Comparison of ENCODE assay signal across 8 mouse cellular contexts in the genomic region with DNA sequence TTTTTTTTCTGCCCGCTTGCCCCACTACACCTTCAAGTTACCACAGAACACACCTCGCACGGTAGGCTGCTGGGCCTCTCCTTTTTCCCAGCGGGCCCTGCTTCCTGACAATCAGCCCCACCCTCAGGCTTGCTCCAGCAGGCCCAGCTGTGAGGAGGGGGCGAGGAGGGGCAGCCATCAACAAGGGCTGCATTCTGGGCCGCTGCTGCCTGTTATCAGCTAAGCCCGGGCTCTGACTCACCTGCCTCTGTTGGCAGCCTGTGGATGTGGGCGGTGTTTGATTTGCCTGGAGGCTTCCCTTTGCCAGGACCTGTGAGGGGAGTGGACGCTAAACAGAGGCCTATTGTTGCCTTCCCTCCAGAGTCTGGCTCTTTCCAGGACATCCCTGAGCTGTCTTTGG.
DNase-seq lines count a peak whose midpoint lies in the region; ATAC-seq lines count a peak whose summit lies in the region.

No protein-coding gene starts in this region.

- 44% methylated on average over 9 of the region's 9 CpGs for WGBS in kidney, embryonic 16.5 days
- 17% methylated on average over 9 of the region's 9 CpGs for WGBS in heart, embryonic 14.5 days
- 21% methylated on average over 9 of the region's 9 CpGs for WGBS in liver, embryonic 13.5 days (ENCODE audit: insufficient replicate concordance)
- WGBS in stomach, embryonic 16.5 days: 31% methylated on average over 9 of the region's 9 CpGs

- no peak for DNase-seq in kidney, adult 11 months
- DNase-seq in CD8-positive naive resting alpha-beta T cell, adult 2 months (ENCODE audit: low read depth in 2 of 2, low spot score in 2 of 2): peak; percentile 40 to 54
- peak; percentile 87 for DNase-seq in adrenal gland, postnatal 14 days
- DNase-seq in liver, embryonic 13.5 days: no peak
- DNase-seq in frontal cortex, postnatal 25 days (ENCODE audit: low spot score in 2 of 2): no peak

- H3K27me3 ChIP-seq in kidney, embryonic 16.5 days (ENCODE audit: insufficient read depth, low read length): no peaks in the 10 kb centered on the region
- no peaks in the 10 kb centered on the region; the same call in 1 of the 2 replicates for H3K27me3 ChIP-seq in heart, embryonic 14.5 days (ENCODE audit: control insufficient read depth, insufficient read depth, low read length)
- no peaks in the 10 kb centered on the region for H3K27me3 ChIP-seq in liver, embryonic 13.5 days
- H3K27me3 ChIP-seq in stomach, embryonic 16.5 days (ENCODE audit: control insufficient read depth, insufficient read depth, low read length): no peaks in the 10 kb centered on the region

- H3K4me1 ChIP-seq in kidney, embryonic 16.5 days (ENCODE audit: insufficient read depth, low read length): peaks cover 15% of the 10 kb centered on the region
- H3K4me1 ChIP-seq in heart, embryonic 14.5 days (ENCODE audit: control insufficient read depth in 2 of 2, insufficient read depth in 2 of 2, low read length in 2 of 2): peaks cover 16 to 21% of the 10 kb centered on the region in 2 experiments
- peaks cover 22% of the 10 kb centered on the region for H3K4me1 ChIP-seq in liver, embryonic 13.5 days (replicated peaks)
- peaks cover 22% of the 10 kb centered on the region for H3K4me1 ChIP-seq in stomach, embryonic 16.5 days (ENCODE audit: control insufficient read depth, insufficient read depth, low read length)

- no peaks in the 10 kb centered on the region for H3K36me3 ChIP-seq in kidney, embryonic 16.5 days (ENCODE audit: insufficient read depth, low read length)
- no peaks in the 10 kb centered on the region for H3K36me3 ChIP-seq in heart, embryonic 14.5 days (ENCODE audit: control insufficient read depth, insufficient read depth, low read length)
- H3K36me3 ChIP-seq in liver, embryonic 13.5 days: no peaks in the 10 kb centered on the region
- no peaks in the 10 kb centered on the region for H3K36me3 ChIP-seq in stomach, embryonic 16.5 days (ENCODE audit: control insufficient read depth, insufficient read depth, low read length)

- peak overlapping the region; percentile 48 for H3K27ac ChIP-seq in kidney, embryonic 16.5 days (ENCODE audit: low read length)
- H3K27ac ChIP-seq in heart, embryonic 14.5 days (replicated peaks in 1 of 2; ENCODE audit: control insufficient read depth in 1 of 2, insufficient read depth in 1 of 2, low read depth in 2 of 2, low read length in 2 of 2): peak overlapping the region; percentile 17 to 38; a peak in 1 of 4 replicates
- H3K27ac ChIP-seq in liver, embryonic 13.5 days: no peak overlapping the region
- peak overlapping the region; percentile 97 for H3K27ac ChIP-seq in stomach, embryonic 16.5 days (ENCODE audit: low read length)

- peak overlapping the region; percentile 18; the same call in 1 of the 2 replicates for H3K9ac ChIP-seq in kidney, embryonic 16.5 days (replicated peaks; ENCODE audit: low read length)
- peak overlapping the region; percentile 18 for H3K9ac ChIP-seq in heart, embryonic 14.5 days (ENCODE audit: low read length)
- no peak overlapping the region for H3K9ac ChIP-seq in liver, embryonic 13.5 days
- H3K9ac ChIP-seq in stomach, embryonic 16.5 days (ENCODE audit: low read length): peak overlapping the region; percentile 49; the same call in 1 of the 2 replicates

- ATAC-seq in kidney, embryonic 16.5 days (ENCODE audit: low FRiP score, low TSS enrichment): peak; percentile 41
- peak; percentile 72 for ATAC-seq in heart, embryonic 14.5 days (ENCODE audit: insufficient number of reproducible peaks, insufficient read depth, low FRiP score, low read depth)
- ATAC-seq in liver, embryonic 13.5 days (ENCODE audit: low read depth): 0 out of 2 replicates have a peak, but pooled peaks have one; percentile 14
- ATAC-seq in stomach, embryonic 16.5 days (ENCODE audit: insufficient read depth, low FRiP score): peak; percentile 90

- H3K4me2 ChIP-seq in kidney, embryonic 16.5 days (replicated peaks; ENCODE audit: low read depth, low read length): no peak overlapping the region
- peak overlapping the region; percentile 18; the same call in 1 of the 2 replicates for H3K4me2 ChIP-seq in heart, embryonic 14.5 days (ENCODE audit: low read length)
- no peak overlapping the region for H3K4me2 ChIP-seq in liver, embryonic 13.5 days
- peak overlapping the region; percentile 44; the same call in 1 of the 2 replicates for H3K4me2 ChIP-seq in stomach, embryonic 16.5 days (ENCODE audit: low read depth, low read length)

- no peak overlapping the region for H3K4me3 ChIP-seq in kidney, embryonic 16.5 days (ENCODE audit: low read length)
- H3K4me3 ChIP-seq in heart, embryonic 14.5 days (ENCODE audit: control insufficient read depth in 1 of 2, insufficient read depth in 1 of 2, low read depth in 1 of 2, low read length in 2 of 2): no peak overlapping the region
- H3K4me3 ChIP-seq in liver, embryonic 13.5 days (replicated peaks): no peak overlapping the region
- H3K4me3 ChIP-seq in stomach, embryonic 16.5 days (replicated peaks; ENCODE audit: low read length): peak overlapping the region; percentile 10; the same call in 1 of the 2 replicates

- H3K9me3 ChIP-seq in kidney, embryonic 16.5 days (ENCODE audit: low read length): no peaks in the 10 kb centered on the region; the same call in 1 of the 2 replicates
- H3K9me3 ChIP-seq in heart, embryonic 14.5 days (ENCODE audit: control insufficient read depth, low read length): no peaks in the 10 kb centered on the region
- no peaks in the 10 kb centered on the region for H3K9me3 ChIP-seq in liver, embryonic 13.5 days (replicated peaks)
- 0 out of 2 replicates have a peak, but pooled peaks cover 3% of the 10 kb centered on the region for H3K9me3 ChIP-seq in stomach, embryonic 16.5 days (replicated peaks; ENCODE audit: control insufficient read depth, low read length)

Comparison
In these comparisons a context has a peak if more than half of its experiments do, and no peak if none do; other contexts are left out.
1. ATAC-seq: peak in every context shown above with its lines; median percentile 90 in stomach, embryonic 16.5 days; 72 in heart, embryonic 14.5 days; 41 in kidney, embryonic 16.5 days; 14 in liver, embryonic 13.5 days.
2. H3K4me2 ChIP-seq: peak in heart, embryonic 14.5 days (single experiment) and stomach, embryonic 16.5 days (single experiment); none in kidney, embryonic 16.5 days (single experiment) and liver, embryonic 13.5 days (single experiment).
3. DNase-seq: peak in CD8-positive naive resting alpha-beta T cell, adult 2 months (2 of 2) and adrenal gland, postnatal 14 days (single experiment); none in kidney, adult 11 months (single experiment), liver, embryonic 13.5 days (single experiment) and frontal cortex, postnatal 25 days (0 of 2).